Mouse (Mus musculus): ENCODE measurements around the gene Vav2. TPM values are rescaled to one million over a fixed set of nuclear protein-coding genes. Genes with fewer than 3 reads are reported as not detected.

The Vav2 gene
- total RNA-seq, 1 experiment, result 17.4 TPM

- TF ChIP-seq ZC3H11A (IDR thresholded peaks at IDR 0.05; ENCODE audit: borderline replicate concordance, low read depth, low read length) (no peak), MAFK (IDR thresholded peaks at IDR 0.05; ENCODE audit: insufficient read depth, low read depth, low read length) (no peak), HCFC1 (IDR thresholded peaks at IDR 0.05; ENCODE audit: borderline replicate concordance, insufficient read depth, low read length) (no peak), ZNF384 (IDR thresholded peaks at IDR 0.05; ENCODE audit: low read depth, low read length) (no peak), CHD2 (IDR thresholded peaks at IDR 0.05; ENCODE audit: low read depth, low read length) (no peak)
- peaks cover 0 to 8% of the 10 kb centered on the region in 2 experiments; a peak in 2 of 4 replicates for H3K4me1 ChIP-seq (ENCODE audit: control insufficient read depth in 2 of 2, insufficient read depth in 2 of 2, low read length in 2 of 2, poor library complexity in 1 of 2)
- H3K4me3 ChIP-seq (ENCODE audit: insufficient read depth in 1 of 2, low read depth in 1 of 2, low read length in 2 of 2, poor library complexity in 1 of 2, severe bottlenecking in 1 of 2), result no peak overlapping the region
- DNase-seq (ENCODE audit: low read depth, low spot score), result no peak
- H3K9ac ChIP-seq (ENCODE audit: insufficient read depth, low read depth, low read length, poor library complexity, severe bottlenecking), result no peak overlapping the region
- no peaks in the 10 kb centered on the region for H3K9me3 ChIP-seq (ENCODE audit: control insufficient read depth, insufficient read depth, low read depth, low read length)
- no peak overlapping the region for H3K27ac ChIP-seq (ENCODE audit: insufficient read depth, low read depth, low read length, poor library complexity, severe bottlenecking)
- in situ Hi-C loops (cut with MboI; ENCODE audit: low sequenced_read_pairs in 2 of 2, unreplicated experiment in 2 of 2), result no loop called here
- no peaks in the 10 kb centered on the region for H3K36me3 ChIP-seq (ENCODE audit: control insufficient read depth, insufficient read depth, low read length, poor library complexity, severe bottlenecking)
Measured at GRCm38 (mm10) chr2:27438281-27438680, 11.4 kb upstream of the Vav2 start.

- no peak for DNase-seq (ENCODE audit: low read depth, low spot score)
- H3K4me3 ChIP-seq (ENCODE audit: insufficient read depth in 1 of 2, low read depth in 1 of 2, low read length in 2 of 2, poor library complexity in 1 of 2, severe bottlenecking in 1 of 2), result no peak overlapping the region
- H3K9ac ChIP-seq (ENCODE audit: insufficient read depth, low read depth, low read length, poor library complexity, severe bottlenecking), result no peak overlapping the region
- no peaks in the 10 kb centered on the region for H3K36me3 ChIP-seq (ENCODE audit: control insufficient read depth, insufficient read depth, low read length, poor library complexity, severe bottlenecking)
- in situ Hi-C loops (cut with MboI; ENCODE audit: low sequenced_read_pairs in 2 of 2, unreplicated experiment in 2 of 2), result no loop called here
- no peak overlapping the region for H3K27ac ChIP-seq (ENCODE audit: insufficient read depth, low read depth, low read length, poor library complexity, severe bottlenecking)
- no peaks in the 10 kb centered on the region for H3K9me3 ChIP-seq (ENCODE audit: control insufficient read depth, insufficient read depth, low read depth, low read length)
- H3K4me1 ChIP-seq (ENCODE audit: control insufficient read depth in 2 of 2, insufficient read depth in 2 of 2, low read length in 2 of 2, poor library complexity in 1 of 2), result peaks cover 0 to 5% of the 10 kb centered on the region in 2 experiments; a peak in 2 of 4 replicates
- TF ChIP-seq ZNF384 (IDR thresholded peaks at IDR 0.05; ENCODE audit: low read depth, low read length) (no peak), MAFK (IDR thresholded peaks at IDR 0.05; ENCODE audit: insufficient read depth, low read depth, low read length) (no peak), CHD2 (IDR thresholded peaks at IDR 0.05; ENCODE audit: low read depth, low read length) (no peak), HCFC1 (IDR thresholded peaks at IDR 0.05; ENCODE audit: borderline replicate concordance, insufficient read depth, low read length) (no peak), ZC3H11A (IDR thresholded peaks at IDR 0.05; ENCODE audit: borderline replicate concordance, low read depth, low read length) (no peak)
Measured at GRCm38 (mm10) chr2:27437876-27438275, 11.0 kb upstream of the Vav2 start.

- H3K27ac ChIP-seq (ENCODE audit: insufficient read depth, low read depth, low read length, poor library complexity, severe bottlenecking), result no peak overlapping the region
Measured at GRCm38 (mm10) chr2:27432599-27432998, 5.8 kb upstream of the Vav2 start.

GRCm38 (mm10) chr2:27430621-27431020, 3.8 kb upstream of the Vav2 start:
- Histone ChIP-seq H3K36me3 (ENCODE audit: control insufficient read depth, insufficient read depth, low read length, poor library complexity, severe bottlenecking) (no peaks in the 10 kb centered on the region), H3K9me3 (ENCODE audit: control insufficient read depth, insufficient read depth, low read depth, low read length) (no peaks in the 10 kb centered on the region), H3K4me1 (ENCODE audit: control insufficient read depth in 2 of 2, insufficient read depth in 2 of 2, low read length in 2 of 2, poor library complexity in 1 of 2) (peaks cover 0 to 7% of the 10 kb centered on the region in 2 experiments; a peak in 2 of 4 replicates), H3K4me3 (ENCODE audit: insufficient read depth in 1 of 2, low read depth in 1 of 2, low read length in 2 of 2, poor library complexity in 1 of 2, severe bottlenecking in 1 of 2) (no peak overlapping the region), H3K27ac (ENCODE audit: insufficient read depth, low read depth, low read length, poor library complexity, severe bottlenecking) (no peak overlapping the region), H3K9ac (ENCODE audit: insufficient read depth, low read depth, low read length, poor library complexity, severe bottlenecking) (no peak overlapping the region)
- in situ Hi-C loops (cut with MboI; ENCODE audit: low sequenced_read_pairs in 2 of 2, unreplicated experiment in 2 of 2), result no loop called here
- no peak for TF ChIP-seq ZNF384 (IDR thresholded peaks at IDR 0.05; ENCODE audit: low read depth, low read length)
- TF ChIP-seq HCFC1 (IDR thresholded peaks at IDR 0.05; ENCODE audit: borderline replicate concordance, insufficient read depth, low read length), result no peak
- TF ChIP-seq MAFK (IDR thresholded peaks at IDR 0.05; ENCODE audit: insufficient read depth, low read depth, low read length), result no peak
- TF ChIP-seq CHD2 (IDR thresholded peaks at IDR 0.05; ENCODE audit: low read depth, low read length), result no peak
- TF ChIP-seq ZC3H11A (IDR thresholded peaks at IDR 0.05; ENCODE audit: borderline replicate concordance, low read depth, low read length), result no peak
- no peak for DNase-seq (ENCODE audit: low read depth, low spot score)

More at GRCm38 (mm10) chr2:27432599-27432998, 5.8 kb upstream of the Vav2 start:
- peaks cover 0 to 3% of the 10 kb centered on the region in 2 experiments; a peak in 2 of 4 replicates for H3K4me1 ChIP-seq (ENCODE audit: control insufficient read depth in 2 of 2, insufficient read depth in 2 of 2, low read length in 2 of 2, poor library complexity in 1 of 2)
- H3K9me3 ChIP-seq (ENCODE audit: control insufficient read depth, insufficient read depth, low read depth, low read length), result no peaks in the 10 kb centered on the region
- in situ Hi-C loops (cut with MboI; ENCODE audit: low sequenced_read_pairs in 2 of 2, unreplicated experiment in 2 of 2), result no loop called here
- no peaks in the 10 kb centered on the region for H3K36me3 ChIP-seq (ENCODE audit: control insufficient read depth, insufficient read depth, low read length, poor library complexity, severe bottlenecking)
- no peak overlapping the region for H3K9ac ChIP-seq (ENCODE audit: insufficient read depth, low read depth, low read length, poor library complexity, severe bottlenecking)
- DNase-seq (ENCODE audit: low read depth, low spot score), result no peak
- no peak for TF ChIP-seq MAFK (IDR thresholded peaks at IDR 0.05; ENCODE audit: insufficient read depth, low read depth, low read length)
- no peak for TF ChIP-seq CHD2 (IDR thresholded peaks at IDR 0.05; ENCODE audit: low read depth, low read length)
- TF ChIP-seq HCFC1 (IDR thresholded peaks at IDR 0.05; ENCODE audit: borderline replicate concordance, insufficient read depth, low read length), result no peak
- no peak for TF ChIP-seq ZNF384 (IDR thresholded peaks at IDR 0.05; ENCODE audit: low read depth, low read length)
- no peak for TF ChIP-seq ZC3H11A (IDR thresholded peaks at IDR 0.05; ENCODE audit: borderline replicate concordance, low read depth, low read length)
- no peak overlapping the region for H3K4me3 ChIP-seq (ENCODE audit: insufficient read depth in 1 of 2, low read depth in 1 of 2, low read length in 2 of 2, poor library complexity in 1 of 2, severe bottlenecking in 1 of 2)

Data from ES-E14 (cell line).